Mouse (Mus musculus) embryonic fibroblast, embryonic 13.5 days (primary cell): ENCODE measurements around the gene Magi2. TPM values are rescaled to one million over a fixed set of nuclear protein-coding genes. Genes with fewer than 3 reads are reported as not detected.

Experiments
- H3K27ac ChIP-seq: 2 replicates; pipeline ENCODE4 v1.5.1; 2012; ENCODE audit warnings: low read length, control low read depth, inconsistent platforms; ENCODE audit not compliant: insufficient read depth
- H3K4me1 ChIP-seq: 2 replicates; pipeline ENCODE4 v1.6.1; 2011; ENCODE audit warnings: low read length; ENCODE audit not compliant: control insufficient read depth, insufficient read depth
- H3K4me3 ChIP-seq: 2 replicates; pipeline ENCODE4 v1.5.1; 2011; ENCODE audit warnings: mild to moderate bottlenecking, control low read depth, low read length; ENCODE audit not compliant: insufficient read depth
- CTCF ChIP-seq: IDR thresholded peaks from 2 replicates; pipeline ENCODE4 v1.5.1; 2011; ENCODE audit warnings: mild to moderate bottlenecking, control low read depth, low read length, moderate library complexity, borderline replicate concordance; ENCODE audit not compliant: insufficient read depth
- POLR2A ChIP-seq: IDR thresholded peaks from 2 replicates; pipeline ENCODE4 v1.6.1; 2011; ENCODE audit warnings: low read depth, mild to moderate bottlenecking, control low read depth, low read length, moderate library complexity
- polyA plus RNA-seq: library from polyadenylated mRNA; stranded (reverse); fragments of >200 nt; gene quantifications from 2 replicates; pipeline ENCODE4 v1.2.4, GENCODE M21; 2011; ENCODE audit warnings: low read depth; ENCODE audit not compliant: missing spikeins, insufficient read length

Magi2 gene
- polyA plus RNA-seq, 1 experiment = 4.6 TPM

- H3K4me3 ChIP-seq = no peak overlapping the region
- no peak for TF ChIP-seq CTCF
- TF ChIP-seq POLR2A = no peak
- H3K4me1 ChIP-seq = 0 out of 2 replicates have a peak, but pooled peaks cover 3% of the 10 kb centered on the region
- no peak overlapping the region for H3K27ac ChIP-seq
Observed at GRCm38 (mm10) chr5:20753096-20753495, 1526.3 kb downstream of the Magi2 start.

- H3K4me3 ChIP-seq = no peak overlapping the region
- no peak overlapping the region for H3K27ac ChIP-seq
- 0 out of 2 replicates have a peak, but pooled peaks cover 3% of the 10 kb centered on the region for H3K4me1 ChIP-seq
- no peak for TF ChIP-seq POLR2A
- no peak for TF ChIP-seq CTCF
Observed at GRCm38 (mm10) chr5:20753963-20754362, 1527.1 kb downstream of the Magi2 start.
